Mouse (Mus musculus) heart, postnatal 25 days (tissue): ENCODE data around the gene Trak1. TPM values are rescaled to one million over a fixed set of nuclear protein-coding genes. Genes with fewer than 3 reads are reported as not detected.

ENCODE experiments used
- DNase-seq: peaks from one replicate; pipeline ENCODE4 v3.0.0; 2022; ENCODE audit warnings: low spot score
- intact Hi-C: fragments of 180-260 bp; cut with DNase I; formaldehyde crosslinking; loops from one replicate; pipeline ENCODE4 v1.15.1; 2025
- total RNA-seq, 2 experiments: library from RNA; stranded (reverse); gene quantifications; 2 replicates each; pipeline ENCODE4 v1.2.3; 2021

Gene Trak1
- 100 to 1,000 TPM; 309 to 322 TPM for total RNA-seq

DNA sequence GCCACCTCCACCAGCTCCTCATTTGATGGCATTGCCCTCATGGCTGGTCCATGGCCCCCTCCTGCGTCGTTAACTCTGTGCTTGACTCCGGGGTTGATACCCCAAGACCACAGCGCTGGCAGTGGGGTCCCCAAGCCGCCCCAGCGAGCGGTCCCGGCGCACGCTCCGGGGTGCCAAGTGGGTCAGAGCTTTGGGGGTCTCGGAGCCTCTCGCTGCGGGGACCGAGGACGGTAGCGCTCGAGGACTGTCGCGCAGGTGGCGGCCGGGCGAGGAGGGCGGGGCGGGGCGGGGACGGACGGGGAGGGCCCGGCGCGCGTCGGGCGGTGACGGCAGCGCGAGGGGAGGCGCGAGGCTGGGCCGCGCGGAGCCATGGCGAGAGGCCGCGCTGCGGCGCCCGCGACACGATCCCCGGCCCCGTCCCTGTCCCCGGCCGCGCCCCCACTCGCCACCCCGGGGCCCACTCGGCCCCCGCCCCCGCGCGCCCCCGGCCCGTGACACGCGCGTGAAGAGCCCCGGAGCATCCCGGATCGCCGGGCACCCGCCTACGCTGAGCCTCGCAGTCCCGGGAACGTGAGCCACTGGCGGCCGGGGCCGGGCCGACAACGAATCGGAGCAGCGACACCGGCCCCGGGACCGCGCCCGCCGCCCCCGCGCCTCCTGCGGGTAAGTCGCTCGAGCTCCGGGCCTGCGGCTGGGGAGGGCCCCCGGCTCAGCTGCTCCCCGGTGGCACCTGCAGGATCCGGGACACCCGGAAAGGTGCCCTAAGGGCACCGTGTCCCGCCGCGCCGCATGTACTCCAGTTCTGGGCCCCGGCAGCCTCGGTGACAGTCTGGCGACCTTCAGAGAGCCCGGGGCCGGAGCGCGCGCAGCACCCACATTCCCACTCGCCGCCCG, at the start of gene Trak1:
Trak1 (plus strand) TSS at position 332 of the 894 bp plus-strand sequence.
- DNase-seq: peak; percentile 61
- intact Hi-C loops: loop anchor here (1.0 to 5.0 kb wide), 2 partner anchors 17 to 75 kb away; no protein-coding TSS in a partner anchor

DNA sequence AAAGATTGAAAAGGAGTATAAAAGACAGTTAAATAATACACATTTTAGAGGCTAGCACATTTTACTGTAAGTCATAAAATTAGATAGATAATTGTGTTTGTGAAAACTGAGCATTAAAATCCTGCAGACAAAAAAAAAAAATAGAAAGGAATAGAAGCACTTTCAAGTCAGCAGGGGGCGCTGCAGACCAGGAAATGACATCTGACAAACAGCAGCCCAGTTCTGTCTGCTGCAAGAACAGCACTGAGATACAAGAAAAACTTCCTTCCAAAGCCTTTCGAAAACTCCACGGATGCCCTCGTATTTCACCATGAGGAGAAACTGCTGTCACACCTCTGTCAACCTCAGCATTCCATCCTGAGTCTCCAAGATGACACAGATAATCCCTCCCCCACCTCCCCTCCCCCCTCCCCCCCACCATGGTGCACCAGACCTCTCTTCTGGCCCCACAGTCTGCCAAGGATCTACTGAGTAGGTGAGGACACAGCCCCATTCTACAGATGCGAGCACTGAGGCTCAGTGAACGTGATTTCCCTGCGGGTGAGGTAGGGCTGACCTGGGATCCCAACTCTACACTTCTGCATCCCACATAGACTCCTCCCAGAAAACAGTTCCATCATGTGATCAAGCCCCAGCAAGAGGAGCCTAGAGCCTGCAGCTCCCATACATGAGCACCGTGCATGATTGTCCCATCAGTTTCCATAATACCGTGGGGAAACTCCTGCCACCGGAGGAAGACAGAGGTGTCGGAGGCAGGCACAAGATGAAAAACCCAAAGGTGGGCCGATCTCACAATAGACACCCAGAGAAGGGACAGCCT, 49.1 kb upstream of the Trak1 start:
- peak; percentile 25 for DNase-seq
- intact Hi-C loops: loop anchor here (2.0 to 5.0 kb wide), 4 partner anchors 209 to 424 kb away; no protein-coding TSS in a partner anchor

DNA sequence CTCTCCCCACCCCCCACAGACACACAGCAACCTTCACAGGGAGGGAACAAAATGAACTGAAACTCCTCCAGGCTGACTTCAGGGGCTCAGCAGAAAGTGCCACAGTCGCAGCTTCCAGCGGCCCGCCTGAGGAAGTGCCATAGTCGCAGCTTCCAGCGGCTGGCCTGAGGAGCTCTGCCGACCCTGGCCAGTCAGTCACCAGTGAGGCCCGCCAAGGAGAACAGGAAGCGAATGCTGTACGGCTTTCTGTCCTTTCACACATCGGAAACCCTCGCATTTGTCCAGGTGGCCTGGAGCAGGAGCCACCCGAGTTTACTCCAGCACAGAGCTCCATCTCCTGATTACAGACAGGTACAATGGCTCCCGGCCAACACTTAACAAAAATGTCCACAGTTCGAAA, 47.5 kb upstream of the Trak1 start:
- DNase-seq: peak; percentile 2
- intact Hi-C loops: loop anchor here (1.0 to 5.0 kb wide), 5 partner anchors 124 to 422 kb away; no protein-coding TSS in a partner anchor

DNA sequence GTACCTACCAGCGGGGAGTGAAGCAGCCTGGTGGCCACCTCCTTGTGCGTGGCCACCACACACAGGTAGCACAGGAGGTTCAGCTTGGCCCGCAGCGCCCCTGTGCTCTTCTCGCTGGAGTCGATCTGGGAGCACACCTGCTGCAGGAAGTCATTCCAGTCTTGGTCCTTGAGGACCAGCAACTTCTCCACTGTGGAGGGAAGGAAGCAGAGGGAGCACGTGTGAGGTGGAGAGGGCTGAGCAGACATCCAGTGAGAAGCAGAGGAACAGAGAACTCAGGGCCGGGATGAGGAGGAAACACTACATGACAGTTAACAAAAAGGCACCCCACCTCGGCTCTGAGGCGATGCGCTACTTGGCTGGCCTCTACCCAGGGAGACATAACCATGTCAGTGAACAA, 46.4 kb upstream of the Trak1 start:
- DNase-seq: no peak
- intact Hi-C loops: no loop called here

DNA sequence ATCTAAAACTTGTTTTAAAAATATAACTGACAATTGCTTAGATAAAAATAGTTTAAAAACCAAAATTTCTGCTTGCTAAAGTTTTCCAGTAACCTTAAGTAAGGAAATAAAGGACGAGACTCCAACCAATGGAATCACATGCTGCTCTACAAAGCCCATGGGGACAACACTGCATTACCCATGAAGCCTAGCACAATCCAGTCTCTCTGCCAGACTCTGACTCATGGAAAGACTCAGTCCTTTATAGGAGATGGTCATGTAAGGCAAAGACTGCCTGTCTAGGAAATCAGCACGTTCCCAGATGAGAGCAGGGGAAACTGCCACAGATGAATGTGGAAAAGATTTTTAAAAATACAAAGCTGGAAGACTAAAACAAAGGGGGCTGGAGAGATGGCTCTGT, 43.3 kb upstream of the Trak1 start:
- peak; percentile 45 for DNase-seq
- intact Hi-C loops: no loop called here

DNA sequence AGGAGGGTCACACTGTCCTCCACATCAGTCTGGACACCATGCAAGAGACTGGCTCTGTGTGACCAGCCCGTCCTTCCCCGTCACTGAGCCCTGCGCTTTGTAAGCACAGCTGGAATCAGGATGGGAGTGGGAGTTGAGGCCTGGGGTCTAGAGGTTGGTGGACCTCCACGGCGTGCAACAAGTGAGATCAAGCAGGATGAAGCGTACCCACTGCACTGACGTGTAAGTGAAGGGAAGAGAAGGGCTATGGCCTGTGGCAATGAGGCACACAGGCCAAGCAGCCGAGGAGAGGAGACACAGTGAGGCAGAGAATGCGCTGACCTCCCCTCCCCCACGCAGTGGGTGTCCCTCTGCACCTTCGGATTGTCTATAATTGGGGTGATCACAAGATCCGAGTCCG, 42.5 kb upstream of the Trak1 start:
- intact Hi-C loops: no loop called here
- no peak for DNase-seq

DNA sequence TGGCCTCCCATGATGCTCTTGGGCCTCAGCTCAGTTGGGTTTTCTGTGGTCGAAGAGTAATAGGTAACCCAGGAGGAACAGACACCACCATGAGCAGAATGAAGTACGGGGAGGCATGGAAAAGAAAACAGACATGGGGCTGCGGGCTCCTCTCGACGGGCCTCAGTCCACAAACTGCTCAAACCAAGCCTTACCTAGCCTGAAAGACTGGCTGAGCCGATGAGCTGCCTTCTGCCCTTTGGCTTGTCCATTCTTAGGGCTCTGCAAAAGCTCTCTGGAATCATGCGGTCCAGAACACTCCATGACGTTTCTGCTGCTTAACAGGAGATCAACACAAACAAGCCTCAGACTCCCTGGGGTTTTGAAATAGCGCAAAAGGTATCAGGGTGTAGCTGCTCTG, 40.2 kb upstream of the Trak1 start:
- DNase-seq: no peak
- intact Hi-C loops: no loop called here

DNA sequence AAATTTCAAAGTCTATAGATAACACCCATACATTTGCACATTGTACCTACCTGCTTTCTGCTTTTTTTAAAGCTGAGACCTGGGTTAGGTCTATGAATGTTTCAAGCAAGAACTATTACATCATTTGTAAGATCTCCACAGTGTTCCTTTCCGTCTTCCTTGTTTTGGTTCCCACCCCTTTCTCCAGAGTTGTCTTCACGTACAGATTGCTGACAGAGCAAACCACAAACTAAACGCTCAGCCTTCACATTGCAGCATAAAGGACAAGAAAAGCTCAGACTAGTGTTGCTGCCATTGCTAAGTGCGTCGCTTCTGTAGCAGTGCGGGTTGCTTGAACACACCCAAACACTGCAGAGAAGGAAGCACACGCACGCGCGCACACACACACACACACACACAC, 32.0 kb upstream of the Trak1 start:
- intact Hi-C loops: no loop called here
- no peak for DNase-seq

DNA sequence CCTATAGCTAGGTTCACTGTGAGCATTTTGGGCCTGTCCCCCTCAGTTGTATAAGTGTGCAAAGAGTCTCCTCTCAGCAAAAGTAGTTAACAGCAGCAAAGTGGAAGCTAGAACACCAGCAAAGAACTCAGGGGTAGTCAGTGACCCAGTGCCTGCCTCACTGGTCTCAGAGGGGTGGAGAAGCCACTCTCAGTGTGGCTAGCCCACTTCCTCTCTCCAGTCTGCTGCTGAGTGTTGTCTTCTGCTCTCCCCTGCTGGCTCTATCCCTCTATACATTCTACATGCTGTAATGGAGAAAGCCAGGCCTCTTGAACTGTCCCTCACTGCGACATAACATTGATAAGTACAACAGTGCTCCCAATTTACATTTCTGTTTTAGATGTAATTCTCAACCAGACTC, 26.2 kb upstream of the Trak1 start:
- DNase-seq: no peak
- intact Hi-C loops: no loop called here

DNA sequence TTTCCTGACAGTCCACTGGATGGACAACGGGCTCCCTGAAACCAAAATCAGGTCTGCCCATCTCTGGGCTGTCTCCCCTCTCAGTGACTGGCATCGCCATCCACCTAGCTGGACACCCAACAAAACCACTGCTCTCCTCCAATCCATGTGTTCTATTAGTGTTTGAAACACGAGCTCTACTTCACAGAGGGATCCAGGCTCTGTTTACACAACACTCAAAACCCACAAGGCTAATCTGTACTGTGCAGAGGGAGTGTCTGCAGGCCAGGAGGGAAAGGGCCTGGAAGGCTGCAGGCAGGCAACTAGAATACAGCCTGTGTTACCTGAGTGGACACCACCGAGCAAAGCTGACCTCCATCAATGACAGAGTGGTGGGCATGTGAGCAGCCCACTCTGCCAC, 25.7 kb upstream of the Trak1 start:
- intact Hi-C loops: no loop called here
- DNase-seq: no peak

DNA sequence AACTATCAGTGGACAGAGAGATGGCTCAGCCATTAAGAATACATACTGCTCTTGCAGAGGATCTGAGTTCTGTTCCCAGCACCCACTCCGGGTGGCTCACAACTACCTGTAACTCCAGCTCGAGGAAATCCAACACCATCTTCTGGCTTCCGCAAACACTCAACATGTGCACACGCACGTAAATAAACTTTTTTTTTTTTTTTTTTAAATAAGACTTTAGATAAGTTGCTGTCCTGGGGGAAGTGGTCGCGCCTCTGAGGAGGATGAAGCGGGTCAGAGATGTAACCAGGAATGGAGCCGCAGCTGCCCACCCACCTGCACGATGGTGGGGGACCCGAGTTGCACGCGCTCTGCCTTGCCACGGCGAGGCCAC, 20.6 kb upstream of the Trak1 start:
- no peak for DNase-seq
- intact Hi-C loops: no loop called here

DNA sequence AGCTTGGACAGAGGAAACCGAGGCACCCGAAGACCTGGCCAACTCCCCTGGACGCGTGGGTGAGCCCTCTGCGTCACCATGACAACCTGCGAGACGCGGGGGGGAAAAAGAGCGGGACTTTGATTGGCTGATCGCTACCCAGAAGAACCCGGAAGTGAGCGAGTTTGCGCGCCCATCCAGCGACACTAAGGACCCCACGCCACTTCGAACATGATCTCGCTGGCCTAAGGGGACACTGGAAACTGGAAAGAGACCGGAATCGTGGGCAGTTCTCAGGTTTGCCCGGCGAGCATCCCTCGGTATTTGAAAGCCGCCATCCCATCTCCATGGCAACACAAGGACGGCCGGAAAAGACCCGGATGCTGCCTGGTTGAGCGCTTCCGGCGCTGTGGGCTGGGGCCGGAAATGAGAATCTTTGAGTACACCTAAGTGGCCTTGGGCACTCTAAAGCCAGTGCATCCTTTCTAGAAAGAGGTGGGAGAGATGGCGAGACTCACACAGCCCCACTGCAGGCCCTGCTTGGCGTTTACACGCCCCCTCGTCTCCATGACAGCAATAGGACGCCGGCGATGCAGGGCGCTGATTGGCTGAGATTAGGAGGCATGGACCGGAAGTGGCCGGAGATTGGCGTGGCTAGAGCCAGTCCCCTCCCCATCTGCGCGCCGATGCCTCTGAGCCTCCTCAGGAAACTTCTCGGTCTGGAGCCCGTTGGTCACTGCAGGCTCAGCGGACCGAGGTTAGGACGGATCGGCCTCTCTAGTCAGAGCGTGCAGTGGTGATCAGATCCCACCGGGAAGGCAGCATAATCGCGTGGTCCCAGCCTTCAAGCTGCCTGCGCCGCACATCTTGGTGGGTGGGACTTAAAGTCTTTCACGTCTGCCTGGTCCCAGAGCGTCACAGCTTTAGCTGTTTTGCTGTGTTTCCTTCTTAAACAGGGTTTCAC, 19.9 kb upstream of the Trak1 start, which contains the start of gene Ulk4:
Ulk4 (minus strand) TSS at position 80 of the 943 bp plus-strand sequence.
- peak; percentile 89 for DNase-seq
- intact Hi-C loops: no loop called here

DNA sequence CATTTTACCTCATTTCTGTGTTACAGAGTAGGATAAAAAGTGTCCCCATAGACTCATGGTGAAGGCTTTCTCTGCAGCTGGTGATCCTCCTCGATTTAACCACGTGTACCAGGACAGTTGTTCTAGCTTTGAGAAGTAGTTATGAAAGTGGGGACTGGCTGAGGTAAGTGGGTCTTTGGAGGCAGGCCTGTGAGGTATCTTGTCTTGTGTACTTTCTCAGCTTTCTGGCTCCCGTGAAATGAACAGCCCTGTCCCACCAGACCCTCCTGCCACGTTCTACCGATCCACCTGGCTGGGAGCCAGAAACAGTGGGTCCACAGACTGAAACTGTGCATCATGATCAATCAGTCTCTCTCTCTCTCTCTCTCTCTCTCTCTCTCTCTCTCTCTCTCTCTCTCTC, 18.1 kb upstream of the Trak1 start:
- intact Hi-C loops: no loop called here

DNA sequence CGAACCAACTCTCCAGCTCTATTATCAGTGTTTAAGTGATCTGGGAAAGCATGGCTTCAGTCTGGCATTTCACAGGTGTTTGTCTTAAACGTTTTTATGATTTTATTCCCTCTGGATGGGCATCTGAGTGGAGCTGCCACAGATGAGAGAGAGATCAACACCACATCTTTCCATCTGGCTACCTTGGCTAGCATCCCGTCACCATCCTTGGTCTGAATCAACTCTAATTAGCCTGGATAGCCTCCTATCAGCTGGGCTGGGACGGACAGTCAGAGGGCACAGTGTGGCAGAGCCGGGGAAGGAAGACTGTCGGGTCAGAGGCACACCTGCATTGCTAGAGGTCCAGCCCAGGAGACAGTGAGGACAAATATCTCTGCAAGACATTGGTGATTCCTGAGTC, 15.4 kb upstream of the Trak1 start:
- no peak for DNase-seq
- intact Hi-C loops: loop anchor here (5.0 kb wide), 1 partner anchor 175 kb away; no protein-coding TSS in a partner anchor

More for the DNA sequence above, 18.1 kb upstream of the Trak1 start:
- no peak for DNase-seq

DNA sequence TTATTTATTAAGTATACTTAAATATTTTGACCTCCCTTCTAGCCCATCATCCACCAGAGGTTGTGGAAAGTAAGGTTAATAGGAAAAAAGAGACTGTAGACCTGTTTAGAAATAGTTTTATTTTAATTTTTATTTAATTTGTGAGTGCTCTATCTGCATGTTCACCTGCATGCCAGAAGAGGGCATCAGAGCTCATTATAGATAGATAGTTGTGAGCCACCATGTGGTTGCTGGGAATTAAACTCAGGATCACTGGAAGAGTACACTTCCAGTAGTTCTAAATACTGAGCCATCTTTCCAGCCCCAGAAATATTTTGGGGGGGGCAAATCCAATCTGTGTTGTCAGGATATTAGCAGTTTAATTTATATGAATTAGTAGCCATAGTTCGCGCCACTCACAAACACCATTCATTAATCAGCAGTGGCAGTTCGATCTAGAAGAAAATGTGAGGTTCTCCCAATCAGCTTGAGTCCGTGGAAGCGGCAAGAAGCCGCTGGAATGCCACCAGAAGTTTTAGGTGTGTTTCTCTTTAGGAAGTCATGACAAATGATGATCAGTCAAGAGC, 13.6 kb upstream of the Trak1 start:
- intact Hi-C loops: loop anchor here (1.0 to 5.0 kb wide), 2 partner anchors 91 to 174 kb away; no protein-coding TSS in a partner anchor
- DNase-seq: no peak

DNA sequence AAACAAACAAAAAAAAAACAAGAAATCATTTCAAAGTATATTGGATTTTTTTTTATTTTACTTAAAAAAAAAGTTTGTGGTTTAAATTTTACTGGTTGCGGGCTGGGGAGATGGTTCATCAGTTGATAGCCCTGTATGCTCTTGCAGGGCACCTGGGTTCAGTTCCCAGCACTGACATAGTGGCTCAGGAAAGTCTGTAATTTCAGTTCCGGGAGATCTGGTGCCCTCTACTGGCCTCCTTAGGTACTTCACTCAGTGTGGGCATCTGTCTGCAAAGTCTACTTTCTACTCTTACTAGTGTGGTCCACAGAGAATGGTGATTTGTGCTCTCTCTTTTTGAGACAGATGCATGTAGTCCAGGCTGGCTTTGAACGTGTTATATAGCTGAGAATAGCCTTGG, 12.9 kb upstream of the Trak1 start:
- intact Hi-C loops: loop anchor here (1.0 to 5.0 kb wide), 2 partner anchors 90 to 173 kb away; no protein-coding TSS in a partner anchor
- no peak for DNase-seq

DNA sequence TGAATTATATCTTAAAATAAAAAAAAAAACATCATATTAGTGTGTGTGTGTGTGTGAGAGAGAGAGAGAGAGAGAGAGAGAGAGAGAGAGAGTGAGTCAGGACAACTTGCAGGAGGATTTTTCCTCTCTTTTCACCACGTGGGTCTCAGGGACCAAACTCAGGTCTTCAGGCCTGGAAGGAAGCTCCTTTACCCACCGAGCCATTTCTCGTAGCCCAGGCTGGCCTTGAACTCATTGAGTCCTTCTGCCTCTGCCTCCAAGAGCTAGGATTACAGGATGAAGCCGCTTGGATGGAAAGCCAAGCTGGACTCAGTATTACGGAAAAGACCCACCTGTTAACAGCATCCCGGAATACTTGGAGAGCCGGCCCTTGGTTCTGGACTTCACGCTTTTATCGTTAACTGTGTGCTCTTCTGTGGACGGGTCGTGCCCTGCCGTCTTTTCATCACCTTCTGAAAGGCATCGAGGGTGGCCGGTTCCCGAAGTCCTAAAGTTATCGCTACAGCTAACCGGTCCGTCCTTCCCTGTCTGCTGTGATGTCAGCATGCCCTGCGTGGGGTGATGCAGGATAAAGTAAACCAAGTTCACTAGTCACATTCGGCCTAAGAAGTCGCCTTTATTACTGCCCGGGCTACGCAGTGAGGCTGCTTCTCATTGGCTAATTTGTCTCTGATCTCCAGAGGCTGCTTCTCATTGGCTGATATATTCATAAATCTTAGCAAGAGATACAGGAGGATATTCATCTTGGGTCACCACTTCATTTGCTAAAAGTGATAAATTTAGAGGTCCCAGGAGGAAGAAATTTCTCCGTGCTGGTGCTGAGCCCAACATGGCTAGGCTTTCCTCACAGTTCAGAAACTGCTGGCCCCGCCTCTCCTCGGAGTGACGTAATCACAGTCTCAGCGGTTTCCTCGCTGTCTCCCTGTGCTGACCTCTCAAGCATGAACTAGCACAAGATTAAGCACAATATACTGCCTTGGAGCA, 11.7 kb upstream of the Trak1 start:
- DNase-seq: peak; percentile 67
- intact Hi-C loops: no loop called here

DNA sequence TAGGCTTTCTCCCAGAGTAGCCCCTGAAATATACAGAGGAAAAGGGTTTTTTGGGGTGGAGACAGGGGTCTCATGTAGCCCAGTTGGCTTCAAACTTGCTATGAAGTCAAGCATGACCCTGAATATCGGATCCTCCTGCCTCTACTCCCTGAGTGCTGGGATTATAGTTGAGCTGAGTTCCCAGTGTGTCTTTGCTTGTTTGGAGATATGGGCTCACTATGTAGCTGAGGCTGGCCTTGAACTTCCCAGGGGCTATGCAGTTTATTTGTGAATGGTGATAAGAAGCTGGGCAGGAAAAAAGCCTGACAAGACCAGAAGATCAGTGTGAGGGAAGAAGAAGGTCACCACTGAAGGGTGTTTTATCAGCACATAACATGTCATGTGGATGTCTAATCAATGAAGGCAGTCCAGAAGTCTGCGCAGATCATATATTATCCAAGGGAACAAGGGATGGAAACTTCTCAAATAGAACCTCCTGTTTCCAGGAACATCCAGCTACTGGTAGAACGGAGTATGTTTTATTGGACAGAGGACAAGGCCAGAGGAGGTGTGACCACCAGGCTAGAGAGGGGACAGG, 10.9 kb upstream of the Trak1 start:
- intact Hi-C loops: no loop called here
- no peak for DNase-seq
